Mouse (Mus musculus) thymus, adult 2 months (tissue): Measurements from ENCODE around the gene Ube2b.

ENCODE experiments used
- CTCF ChIP-seq: fragments of 200-500 bp; IDR thresholded peaks from 2 replicates; pipeline ENCODE4 v1.5.1; 2012; ENCODE audit warnings: mild to moderate bottlenecking, control low read depth, low read length, moderate library complexity, borderline replicate concordance; ENCODE audit not compliant: control insufficient read depth, poor library complexity, insufficient read depth; ENCODE audit errors: extremely low read depth
- POLR2A ChIP-seq: fragments of 200-500 bp; IDR thresholded peaks from 2 replicates; pipeline ENCODE4 v1.6.1; 2012; ENCODE audit warnings: mild to moderate bottlenecking, low read length, control low read depth, moderate library complexity; ENCODE audit not compliant: control insufficient read depth, poor library complexity, insufficient read depth; ENCODE audit errors: extremely low read depth

DNA sequence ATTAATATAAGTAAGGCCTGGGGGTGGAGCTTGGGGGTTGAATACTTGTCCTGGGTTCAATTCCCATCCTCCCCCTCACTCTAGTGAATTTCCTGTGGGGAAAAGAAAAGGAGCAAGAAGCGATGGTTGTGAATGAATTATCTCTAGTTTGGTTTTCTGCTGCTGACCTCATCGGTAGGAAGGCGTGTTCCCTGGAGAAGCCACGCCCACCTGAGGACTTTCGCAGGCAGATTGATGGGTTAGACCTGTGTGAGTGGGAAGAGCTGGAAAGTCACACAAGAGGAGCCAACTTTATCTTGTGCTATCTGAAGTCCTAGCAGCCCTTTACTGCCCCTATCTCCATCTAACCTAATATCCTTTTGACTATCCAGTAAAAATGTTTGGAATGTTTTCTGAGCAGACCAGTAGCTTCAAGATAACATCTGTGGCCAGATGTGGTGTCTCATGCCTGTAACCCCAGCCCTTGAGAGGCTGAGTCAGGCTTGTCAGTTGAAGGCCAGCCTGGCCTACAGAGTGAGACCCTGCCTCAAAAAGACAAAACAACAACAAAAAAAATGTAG, 48.6 kb downstream of the Ube2b start:
- no peak for TF ChIP-seq CTCF
- TF ChIP-seq POLR2A = no peak
